Mouse (Mus musculus) frontal cortex, postnatal 10 days (tissue): ENCODE results near the gene Gprc5c.
A peak's percentile ranks its signal among the peaks of the same experiment; 100 is the strongest.

Experiments
- DNase-seq, 2 experiments: peaks; one replicate each; pipeline ENCODE4 v3.0.0; 2022; ENCODE audit warnings: low spot score in 2 of 2, mixed read lengths in 1 of 2

Gene Gprc5c

GRCm38 (mm10) chr11:114850452-114851268 is at the start of gene Gprc5c:
Gene Gprc5c (plus strand): TSS chr11:114851152.
- no peak for DNase-seq

GRCm38 (mm10) chr11:114801906-114802305 is 49.0 kb upstream of the Gprc5c start:
- DNase-seq, result no peak

GRCm38 (mm10) chr11:114802540-114803267 is 48.2 kb upstream of the Gprc5c start:
- DNase-seq, result no peak

GRCm38 (mm10) chr11:114803990-114804389 is 47.0 kb upstream of the Gprc5c start:
- no peak for DNase-seq

- DNase-seq, result no peak
Observed at GRCm38 (mm10) chr11:114807025-114807424, 43.9 kb upstream of the Gprc5c start.

- no peak for DNase-seq
Observed at GRCm38 (mm10) chr11:114807686-114808427, 43.1 kb upstream of the Gprc5c start.

- DNase-seq, result no peak
Observed at GRCm38 (mm10) chr11:114809371-114809770, 41.6 kb upstream of the Gprc5c start.

- no peak for DNase-seq
Observed at GRCm38 (mm10) chr11:114810344-114810743, 40.6 kb upstream of the Gprc5c start.

- DNase-seq, result peak; percentile 72 to 89
Observed at GRCm38 (mm10) chr11:114812731-114813240, 38.2 kb upstream of the Gprc5c start.

GRCm38 (mm10) chr11:114814873-114815592 is 35.9 kb upstream of the Gprc5c start:
- no peak for DNase-seq

GRCm38 (mm10) chr11:114816934-114817333 is 34.0 kb upstream of the Gprc5c start:
- no peak for DNase-seq

GRCm38 (mm10) chr11:114818185-114818584 is 32.8 kb upstream of the Gprc5c start:
- DNase-seq, result no peak

- DNase-seq, result no peak
Observed at GRCm38 (mm10) chr11:114819110-114819509, 31.8 kb upstream of the Gprc5c start.

GRCm38 (mm10) chr11:114820444-114820843 is 30.5 kb upstream of the Gprc5c start:
- DNase-seq, result no peak

- DNase-seq, result no peak
Observed at GRCm38 (mm10) chr11:114821325-114821724, 29.6 kb upstream of the Gprc5c start.

GRCm38 (mm10) chr11:114822727-114823126 is 28.2 kb upstream of the Gprc5c start:
- DNase-seq, result peak; percentile 78 to 81

GRCm38 (mm10) chr11:114823199-114823725 is 27.7 kb upstream of the Gprc5c start:
- DNase-seq, result no peak

- DNase-seq, result no peak
Observed at GRCm38 (mm10) chr11:114826686-114827085, 24.3 kb upstream of the Gprc5c start.

- no peak for DNase-seq
Observed at GRCm38 (mm10) chr11:114829499-114830432, 21.2 kb upstream of the Gprc5c start.

- no peak for DNase-seq
Observed at GRCm38 (mm10) chr11:114830433-114830773, 20.5 kb upstream of the Gprc5c start.
